Mouse (Mus musculus): Measurements from ENCODE around the gene Ntsr1.

Gene Ntsr1

GRCm38 (mm10) chr2:180506281-180506680 lies 6.5 kb downstream of the Ntsr1 start:
- DNase-seq (ENCODE audit: low read depth, low spot score): no peak

- DNase-seq (ENCODE audit: low read depth, low spot score): no peak
Observed at GRCm38 (mm10) chr2:180508455-180509115, 8.8 kb downstream of the Ntsr1 start.

GRCm38 (mm10) chr2:180510867-180511266 lies 11.1 kb downstream of the Ntsr1 start:
- DNase-seq (ENCODE audit: low read depth, low spot score): no peak

GRCm38 (mm10) chr2:180511875-180512661 lies 12.3 kb downstream of the Ntsr1 start:
- DNase-seq (ENCODE audit: low read depth, low spot score): no peak

- no peak for DNase-seq (ENCODE audit: low read depth, low spot score)
Observed at GRCm38 (mm10) chr2:180513019-180513418, 13.2 kb downstream of the Ntsr1 start.

GRCm38 (mm10) chr2:180513835-180514234 lies 14.1 kb downstream of the Ntsr1 start:
- DNase-seq (ENCODE audit: low read depth, low spot score): no peak

GRCm38 (mm10) chr2:180521437-180522221 lies 21.9 kb downstream of the Ntsr1 start:
- DNase-seq (ENCODE audit: low read depth, low spot score): no peak

GRCm38 (mm10) chr2:180522825-180523224 lies 23.0 kb downstream of the Ntsr1 start:
- no peak for DNase-seq (ENCODE audit: low read depth, low spot score)

GRCm38 (mm10) chr2:180527447-180527846 lies 27.7 kb downstream of the Ntsr1 start:
- DNase-seq (ENCODE audit: low read depth, low spot score): no peak

GRCm38 (mm10) chr2:180527883-180528282 lies 28.1 kb downstream of the Ntsr1 start:
- no peak for DNase-seq (ENCODE audit: low read depth, low spot score)

- DNase-seq (ENCODE audit: low read depth, low spot score): no peak
Observed at GRCm38 (mm10) chr2:180530130-180530529, 30.4 kb downstream of the Ntsr1 start.

GRCm38 (mm10) chr2:180530584-180530983 lies 30.8 kb downstream of the Ntsr1 start:
- no peak for DNase-seq (ENCODE audit: low read depth, low spot score)

GRCm38 (mm10) chr2:180531671-180532385 lies 32.1 kb downstream of the Ntsr1 start:
- DNase-seq (ENCODE audit: low read depth, low spot score): no peak

GRCm38 (mm10) chr2:180532386-180532995 lies 32.7 kb downstream of the Ntsr1 start:
- no peak for DNase-seq (ENCODE audit: low read depth, low spot score)

- DNase-seq (ENCODE audit: low read depth, low spot score): no peak
Observed at GRCm38 (mm10) chr2:180533237-180533636, 33.5 kb downstream of the Ntsr1 start.

GRCm38 (mm10) chr2:180543675-180544074 lies 43.9 kb downstream of the Ntsr1 start:
- no peak for DNase-seq (ENCODE audit: low read depth, low spot score)

- DNase-seq (ENCODE audit: low read depth, low spot score): no peak
Observed at GRCm38 (mm10) chr2:180545046-180545445, 45.3 kb downstream of the Ntsr1 start.

GRCm38 (mm10) chr2:180547384-180548106 lies 47.8 kb downstream of the Ntsr1 start:
- DNase-seq (ENCODE audit: low read depth, low spot score): no peak

GRCm38 (mm10) chr2:180552340-180552739 lies 52.6 kb downstream of the Ntsr1 start:
- DNase-seq (ENCODE audit: low read depth, low spot score): no peak

GRCm38 (mm10) chr2:180555219-180555618 lies 55.4 kb downstream of the Ntsr1 start:
- DNase-seq (ENCODE audit: low read depth, low spot score): no peak

- DNase-seq (ENCODE audit: low read depth, low spot score): no peak
Observed at GRCm38 (mm10) chr2:180556470-180556869, 56.7 kb downstream of the Ntsr1 start.
